Mouse (Mus musculus) heart, embryonic 12.5 days (tissue): ENCODE measurements around the gene Tmem94. TPM values are rescaled to one million over a fixed set of nuclear protein-coding genes. Genes with fewer than 3 reads are reported as not detected.
"Not testable (repeated sequence)": the region's sequence is repeated elsewhere in the genome, so short reads cannot be mapped to it uniquely, and the experiment has no call there.

Experiments
- ATAC-seq: fragments of 200-750 bp; cut with Nextera tagmentation; 2 replicates; pipeline ENCODE4 v1.8.0; 2017; ENCODE audit warnings: moderate TSS enrichment, moderate library complexity; ENCODE audit not compliant: insufficient number of reproducible peaks, low FRiP score
- H3K27ac ChIP-seq: fragments of 300-500 bp; sonication (generic); 2 replicates; pipeline ENCODE4 v1.5.1; 2016; ENCODE audit warnings: mild to moderate bottlenecking, moderate library complexity; ENCODE audit not compliant: poor library complexity, severe bottlenecking
- H3K27me3 ChIP-seq: fragments of 300-500 bp; sonication (generic); replicated peaks from 2 replicates; pipeline ENCODE4 v1.6.1; 2016; ENCODE audit warnings: mild to moderate bottlenecking, moderate library complexity
- H3K36me3 ChIP-seq: fragments of 300-500 bp; sonication (generic); 2 replicates; pipeline ENCODE4 v1.6.1; 2016; ENCODE audit warnings: mild to moderate bottlenecking, moderate library complexity
- H3K4me1 ChIP-seq: fragments of 300-500 bp; sonication (generic); replicated peaks from 2 replicates; pipeline ENCODE4 v1.6.1; 2016; ENCODE audit warnings: mild to moderate bottlenecking
- H3K4me2 ChIP-seq: fragments of 300-500 bp; sonication (generic); 2 replicates; pipeline ENCODE4 v1.6.1; 2016; ENCODE audit warnings: mild to moderate bottlenecking, moderate library complexity
- H3K4me3 ChIP-seq: fragments of 300-500 bp; sonication (generic); 2 replicates; pipeline ENCODE4 v1.5.1; 2016; ENCODE audit warnings: mild to moderate bottlenecking
- H3K9ac ChIP-seq: fragments of 300-500 bp; sonication (generic); 2 replicates; pipeline ENCODE4 v1.6.1; 2016; ENCODE audit warnings: mild to moderate bottlenecking, moderate library complexity
- H3K9me3 ChIP-seq: fragments of 300-500 bp; sonication (generic); replicated peaks from 2 replicates; pipeline ENCODE4 v1.6.1; 2016; ENCODE audit warnings: mild to moderate bottlenecking, moderate library complexity
- WGBS: fragments of 180-500 bp; shearing (Covaris S2); methylation state at CpG from one replicate; pipeline ENCODE4 v1.1.7; 2016; 5-methylcytosine and 5-hydroxymethylcytosine counted together
- polyA plus RNA-seq: library from polyadenylated mRNA; unstranded; fragments of >200 nt; fragmentation: Nextera tagmentation; extraction: Ambion mirVana; gene quantifications from 2 replicates; pipeline ENCODE4 v1.2.1, GENCODE M21; 2016

Tmem94 gene
- polyA plus RNA-seq, 1 experiment from 2014 or later, result 52.4 TPM

- Histone ChIP-seq H3K4me2 (no peak overlapping the region), H3K27ac (no peak overlapping the region), H3K4me3 (no peak overlapping the region), H3K27me3 (no peaks in the 10 kb centered on the region), H3K36me3 (no peaks in the 10 kb centered on the region), H3K4me1 (peaks cover 13% of the 10 kb centered on the region), H3K9ac (no peak overlapping the region), H3K9me3 (no peaks in the 10 kb centered on the region)
- no peak for ATAC-seq
- 83% methylated on average over 5 of the region's 5 CpGs for WGBS
Observed at GRCm38 (mm10) chr11:115744385-115744784, 20.8 kb upstream of the Tmem94 start.

GRCm38 (mm10) chr11:115746109-115746508 is 19.1 kb upstream of the Tmem94 start:
- peaks cover 13% of the 10 kb centered on the region for H3K4me1 ChIP-seq
- H3K27me3 ChIP-seq, result no peaks in the 10 kb centered on the region
- H3K36me3 ChIP-seq, result no peaks in the 10 kb centered on the region
- H3K27ac ChIP-seq, result no peak overlapping the region
- no peak overlapping the region for H3K4me2 ChIP-seq
- WGBS, result 78% methylated on average over 1 of the region's 1 CpGs
- no peaks in the 10 kb centered on the region for H3K9me3 ChIP-seq
- ATAC-seq, result no peak
- no peak overlapping the region for H3K9ac ChIP-seq
- H3K4me3 ChIP-seq, result no peak overlapping the region

- peak overlapping the region; percentile 33; the same call in 1 of the 2 replicates for H3K4me3 ChIP-seq
- no peaks in the 10 kb centered on the region for H3K36me3 ChIP-seq
- no peak for ATAC-seq
- H3K27ac ChIP-seq, result peak overlapping the region; percentile 38; the same call in 1 of the 2 replicates
- H3K4me2 ChIP-seq, result peak overlapping the region; percentile 61
- H3K9me3 ChIP-seq, result no peaks in the 10 kb centered on the region
- H3K27me3 ChIP-seq, result no peaks in the 10 kb centered on the region
- 27% methylated on average over 8 of the region's 8 CpGs for WGBS
- H3K4me1 ChIP-seq, result peaks cover 13% of the 10 kb centered on the region
- 0 out of 2 replicates have a peak overlapping the region, but pooled peaks have one; percentile 45 for H3K9ac ChIP-seq
Observed at GRCm38 (mm10) chr11:115746762-115747161, 18.5 kb upstream of the Tmem94 start.

GRCm38 (mm10) chr11:115747351-115747750 is 17.9 kb upstream of the Tmem94 start:
- no peaks in the 10 kb centered on the region for H3K9me3 ChIP-seq
- H3K36me3 ChIP-seq, result no peaks in the 10 kb centered on the region
- H3K4me3 ChIP-seq, result peak overlapping the region; percentile 33
- peaks cover 13% of the 10 kb centered on the region for H3K4me1 ChIP-seq
- no peak for ATAC-seq
- H3K27me3 ChIP-seq, result no peaks in the 10 kb centered on the region
- H3K9ac ChIP-seq, result peak overlapping the region; percentile 45
- WGBS, result 14% methylated on average over 12 of the region's 15 CpGs
- peak overlapping the region; percentile 61 for H3K4me2 ChIP-seq
- H3K27ac ChIP-seq, result no peak overlapping the region

GRCm38 (mm10) chr11:115749834-115750233 is 15.4 kb upstream of the Tmem94 start:
- H3K4me2 ChIP-seq, result no peak overlapping the region
- H3K4me3 ChIP-seq, result no peak overlapping the region
- no peaks in the 10 kb centered on the region for H3K9me3 ChIP-seq
- H3K27ac ChIP-seq, result no peak overlapping the region
- 91% methylated on average over 5 of the region's 5 CpGs for WGBS
- H3K36me3 ChIP-seq, result no peaks in the 10 kb centered on the region
- ATAC-seq, result no peak
- no peak overlapping the region for H3K9ac ChIP-seq
- H3K27me3 ChIP-seq, result no peaks in the 10 kb centered on the region
- peaks cover 13% of the 10 kb centered on the region for H3K4me1 ChIP-seq

- Histone ChIP-seq H3K27me3 (no peaks in the 10 kb centered on the region), H3K4me2 (no peak overlapping the region), H3K36me3 (no peaks in the 10 kb centered on the region), H3K4me1 (peaks cover 10% of the 10 kb centered on the region), H3K27ac (no peak overlapping the region), H3K9me3 (no peaks in the 10 kb centered on the region), H3K9ac (no peak overlapping the region), H3K4me3 (no peak overlapping the region)
- WGBS, result 49% methylated on average over 2 of the region's 2 CpGs
- no peak for ATAC-seq
Observed at GRCm38 (mm10) chr11:115751725-115752124, 13.5 kb upstream of the Tmem94 start.

- Histone ChIP-seq H3K27ac (no peak overlapping the region), H3K4me3 (no peak overlapping the region), H3K27me3 (no peaks in the 10 kb centered on the region), H3K4me1 (peaks cover 1% of the 10 kb centered on the region; the same call in 1 of the 2 replicates), H3K9ac (no peak overlapping the region), H3K4me2 (no peak overlapping the region), H3K9me3 (no peaks in the 10 kb centered on the region), H3K36me3 (no peaks in the 10 kb centered on the region)
- no peak for ATAC-seq
- 77% methylated on average over 7 of the region's 7 CpGs for WGBS
Observed at GRCm38 (mm10) chr11:115752653-115753052, 12.6 kb upstream of the Tmem94 start.

- Histone ChIP-seq H3K27ac (no peak overlapping the region), H3K36me3 (no peaks in the 10 kb centered on the region), H3K4me1 (no peaks in the 10 kb centered on the region), H3K27me3 (no peaks in the 10 kb centered on the region), H3K4me2 (no peak overlapping the region), H3K9ac (no peak overlapping the region), H3K4me3 (no peak overlapping the region), H3K9me3 (no peaks in the 10 kb centered on the region)
- 59% methylated on average over 4 of the region's 4 CpGs for WGBS
- ATAC-seq, result no peak
Observed at GRCm38 (mm10) chr11:115753485-115753884, 11.7 kb upstream of the Tmem94 start.

GRCm38 (mm10) chr11:115762176-115762575 is 3.1 kb upstream of the Tmem94 start:
- not testable (repeated sequence) for ATAC-seq, H3K9me3 ChIP-seq, H3K9ac ChIP-seq, H3K36me3 ChIP-seq, H3K27ac ChIP-seq, H3K27me3 ChIP-seq, H3K4me2 ChIP-seq, H3K4me3 ChIP-seq
- 93% methylated on average over 7 of the region's 7 CpGs for WGBS
- H3K4me1 ChIP-seq, result peaks cover 12% of the 10 kb centered on the region

- Histone ChIP-seq H3K36me3 (no peaks in the 10 kb centered on the region; the same call in 1 of the 2 replicates), H3K27me3 (no peaks in the 10 kb centered on the region), H3K9ac (no peak overlapping the region; the same call in 1 of the 2 replicates), H3K9me3 (no peaks in the 10 kb centered on the region), H3K4me2 (peak overlapping the region; percentile 57), H3K4me1 (peaks cover 34% of the 10 kb centered on the region), H3K4me3 (peak overlapping the region; percentile 92), H3K27ac (no peak overlapping the region)
- WGBS, result 31% methylated on average over 2 of the region's 2 CpGs
- ATAC-seq, result no peak
Observed at GRCm38 (mm10) chr11:115764698-115765097, 535 bp upstream of the Tmem94 start.

- no peaks in the 10 kb centered on the region for H3K27me3 ChIP-seq
- H3K9ac ChIP-seq, result peak overlapping the region; percentile 96
- ATAC-seq, result peak; percentile 80
Observed at GRCm38 (mm10) chr11:115765607-115766141, 441 bp downstream of the Tmem94 start.

More at GRCm38 (mm10) chr11:115765607-115766141, 441 bp downstream of the Tmem94 start:
- Histone ChIP-seq H3K4me1 (peaks cover 44% of the 10 kb centered on the region), H3K4me3 (peak overlapping the region; percentile 92), H3K9me3 (no peaks in the 10 kb centered on the region), H3K4me2 (peak overlapping the region; percentile 87), H3K36me3 (no peaks in the 10 kb centered on the region; the same call in 1 of the 2 replicates), H3K27ac (peak overlapping the region; percentile 93)
- under 1% methylated on average over 34 of the region's 34 CpGs for WGBS
